Mouse (Mus musculus) liver, adult 2 months (tissue): ENCODE measurements around the gene Fkbp6. TPM values are rescaled to one million over a fixed set of nuclear protein-coding genes. Genes with fewer than 3 reads are reported as not detected.

Source experiments
- DNase-seq: peaks from one replicate; pipeline ENCODE4 v3.0.0-alpha.2; 2011; ENCODE audit warnings: low read depth, low spot score; ENCODE audit errors: extremely low read depth
- H3K27ac ChIP-seq: fragments of 200-500 bp; replicated peaks from 2 replicates; pipeline ENCODE4 v1.5.1; 2012; ENCODE audit warnings: low read depth, mild to moderate bottlenecking, control low read depth, inconsistent platforms, low read length; ENCODE audit not compliant: insufficient read depth
- H3K27me3 ChIP-seq: fragments of 200-500 bp; 2 replicates; pipeline ENCODE4 v1.6.1; 2012; ENCODE audit warnings: mild to moderate bottlenecking, moderate library complexity, low read length, inconsistent platforms; ENCODE audit not compliant: control insufficient read depth, insufficient read depth
- H3K36me3 ChIP-seq: fragments of 200-500 bp; 2 replicates; pipeline ENCODE4 v1.6.1; 2012; ENCODE audit warnings: low read length, inconsistent platforms; ENCODE audit not compliant: control insufficient read depth, insufficient read depth
- H3K4me1 ChIP-seq: fragments of 200-500 bp; 2 replicates; pipeline ENCODE4 v1.6.1; 2011; ENCODE audit warnings: low read length; ENCODE audit not compliant: control insufficient read depth, insufficient read depth
- H3K4me3 ChIP-seq: fragments of 200-500 bp; 2 replicates; pipeline ENCODE4 v1.5.1; 2011; ENCODE audit warnings: low read depth, mild to moderate bottlenecking, control low read depth, low read length, moderate library complexity; ENCODE audit not compliant: insufficient read depth
- H3K79me2 ChIP-seq: fragments of 200-500 bp; 2 replicates; pipeline ENCODE4 v1.6.1; 2012; ENCODE audit warnings: inconsistent platforms, mild to moderate bottlenecking, low read length, moderate library complexity; ENCODE audit not compliant: control insufficient read depth, insufficient read depth
- H3K9ac ChIP-seq: fragments of 200-500 bp; 2 replicates; pipeline ENCODE4 v1.6.1; 2012; ENCODE audit warnings: low read depth, mild to moderate bottlenecking, control low read depth, inconsistent platforms, low read length
- CTCF ChIP-seq: fragments of 200-500 bp; IDR thresholded peaks from 2 replicates; pipeline ENCODE4 v1.5.1; 2011; ENCODE audit warnings: low read depth, low read length, control low read depth
- POLR2A ChIP-seq: fragments of 200-500 bp; IDR thresholded peaks from 2 replicates; pipeline ENCODE4 v1.6.1; 2011; ENCODE audit warnings: low read length, control low read depth; ENCODE audit not compliant: insufficient read depth; ENCODE audit errors: extremely low read depth
- WGBS: fragments of 180-500 bp; shearing (Covaris S2); methylation state at CpG from one replicate; pipeline ENCODE4 v1.1.7; 2018; 5-methylcytosine and 5-hydroxymethylcytosine counted together
- polyA plus RNA-seq: library from polyadenylated mRNA; depleted of rRNA; stranded (reverse); fragments of >200 nt; gene quantifications from 2 replicates; pipeline ENCODE4 v1.2.3, GENCODE M21; 2012
- total RNA-seq: library from RNA; depleted of rRNA; stranded (reverse); fragments of >200 nt; gene quantifications from 2 replicates; pipeline ENCODE4 v1.2.3, GENCODE M21; 2014

Gene Fkbp6
- total and polyA plus RNA-seq, 2 experiments, result not detected

DNA sequence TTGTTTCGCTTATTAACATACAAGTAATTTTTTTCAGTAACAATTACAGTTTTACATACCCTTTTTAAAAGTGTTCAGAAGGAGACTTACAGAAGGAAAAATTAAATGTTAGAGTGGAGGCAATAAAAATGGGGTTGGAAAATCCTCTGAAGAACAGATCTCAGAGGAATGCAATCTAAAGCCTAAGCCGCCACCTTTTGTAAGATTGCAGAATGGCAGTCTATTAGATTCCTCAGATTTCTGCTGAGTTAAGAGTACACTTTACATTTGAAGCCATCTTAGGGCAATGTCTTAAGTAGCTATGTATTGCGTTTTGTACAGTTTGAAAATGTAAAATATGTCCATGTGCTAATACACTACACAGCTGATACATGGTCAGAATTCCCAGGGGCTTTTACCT is 47.4 kb downstream of the Fkbp6 start:
- DNase-seq, result no peak
- 89% methylated on average over 3 of the region's 3 CpGs for WGBS
- no peak overlapping the region for H3K9ac ChIP-seq
- no peaks in the 10 kb centered on the region for H3K27me3 ChIP-seq
- TF ChIP-seq CTCF (no peak), POLR2A (no peak)
- H3K4me3 ChIP-seq, result no peak overlapping the region
- H3K79me2 ChIP-seq, result no peaks in the 10 kb centered on the region
- H3K4me1 ChIP-seq, result peaks cover 2% of the 10 kb centered on the region; the same call in 1 of the 2 replicates
- H3K27ac ChIP-seq, result no peak overlapping the region
- no peaks in the 10 kb centered on the region for H3K36me3 ChIP-seq

DNA sequence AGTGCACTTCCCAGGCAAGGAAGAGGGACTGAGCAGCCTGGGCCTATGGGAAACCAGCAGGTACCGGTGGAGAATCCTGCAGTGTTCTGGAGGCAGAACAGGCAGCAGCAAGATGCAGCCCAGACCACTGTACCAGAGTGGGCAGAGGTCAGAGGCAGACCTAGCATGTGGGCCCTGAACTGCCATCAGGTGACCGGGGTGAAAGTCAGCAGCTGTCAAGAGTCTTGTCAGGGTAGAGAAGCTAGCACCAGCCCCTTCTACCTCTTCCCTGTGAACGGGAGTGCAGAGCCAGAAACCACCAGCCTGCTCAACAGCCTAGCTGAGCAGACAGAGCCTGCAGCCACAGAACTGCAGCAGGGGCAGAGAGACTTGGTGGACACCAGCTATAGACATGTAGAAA is 47.9 kb downstream of the Fkbp6 start:
- no peak overlapping the region for H3K27ac ChIP-seq
- no peak overlapping the region for H3K4me3 ChIP-seq
- TF ChIP-seq CTCF (no peak), POLR2A (no peak)
- WGBS, result 44% methylated on average over 3 of the region's 3 CpGs
- peaks cover 2% of the 10 kb centered on the region; the same call in 1 of the 2 replicates for H3K4me1 ChIP-seq
- no peaks in the 10 kb centered on the region for H3K27me3 ChIP-seq
- DNase-seq, result no peak
- no peaks in the 10 kb centered on the region for H3K36me3 ChIP-seq
- no peak overlapping the region for H3K9ac ChIP-seq
- no peaks in the 10 kb centered on the region for H3K79me2 ChIP-seq

DNA sequence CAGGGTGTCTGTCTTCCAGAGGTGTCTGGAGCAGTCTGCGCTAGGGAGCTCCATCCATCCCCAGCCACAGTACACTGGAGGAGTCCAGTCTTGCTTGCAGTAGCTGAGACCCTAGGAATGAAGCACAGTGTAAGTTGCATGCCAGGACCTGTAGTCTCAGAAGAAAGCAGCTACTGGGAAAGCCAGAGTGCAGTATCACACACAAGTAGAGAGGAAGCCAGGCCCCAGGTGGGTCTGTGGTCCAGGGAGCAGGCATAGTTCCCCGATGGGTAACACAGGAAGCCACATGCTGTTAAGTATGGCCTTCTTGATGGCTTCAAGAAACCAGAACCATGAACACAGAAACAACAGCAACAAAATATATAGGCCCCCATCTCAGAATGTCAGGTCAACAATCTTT is 57.8 kb downstream of the Fkbp6 start:
- Histone ChIP-seq H3K27ac (no peak overlapping the region), H3K79me2 (no peaks in the 10 kb centered on the region), H3K9ac (no peak overlapping the region), H3K4me1 (no peaks in the 10 kb centered on the region), H3K27me3 (no peaks in the 10 kb centered on the region), H3K36me3 (no peaks in the 10 kb centered on the region), H3K4me3 (no peak overlapping the region)
- 92% methylated on average over 2 of the region's 2 CpGs for WGBS
- no peak for DNase-seq
- TF ChIP-seq POLR2A, result no peak
- no peak for TF ChIP-seq CTCF

DNA sequence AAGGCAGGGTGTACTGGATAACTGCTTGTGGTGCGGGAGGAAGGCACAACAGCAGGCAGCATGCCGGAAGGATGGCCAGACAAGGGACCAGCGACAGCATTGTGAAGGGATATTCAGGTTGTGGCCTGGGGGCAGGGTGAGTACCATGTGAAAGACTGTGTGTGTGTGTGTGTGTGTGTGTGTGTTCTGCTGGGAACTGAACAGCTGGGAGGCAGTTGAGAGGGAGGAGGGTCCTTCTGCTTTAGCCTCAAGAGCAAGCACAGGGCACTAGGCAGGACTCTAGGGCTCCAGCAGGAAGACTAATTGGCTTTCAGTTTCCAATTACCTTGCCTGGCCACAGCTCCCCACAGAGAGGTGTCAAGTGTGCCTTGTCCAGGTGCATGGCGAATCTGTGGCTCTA is 58.7 kb downstream of the Fkbp6 start:
- Histone ChIP-seq H3K27me3 (no peaks in the 10 kb centered on the region), H3K79me2 (no peaks in the 10 kb centered on the region), H3K27ac (no peak overlapping the region), H3K4me3 (no peak overlapping the region), H3K4me1 (no peaks in the 10 kb centered on the region), H3K36me3 (no peaks in the 10 kb centered on the region), H3K9ac (no peak overlapping the region)
- TF ChIP-seq POLR2A, result no peak
- TF ChIP-seq CTCF, result no peak
- no peak for DNase-seq
- WGBS, result 83% methylated on average over 4 of the region's 4 CpGs

GRCm38 (mm10) chr5:135290703-135291102 is 59.1 kb downstream of the Fkbp6 start:
- Histone ChIP-seq H3K9ac (no peak overlapping the region), H3K4me1 (no peaks in the 10 kb centered on the region), H3K79me2 (no peaks in the 10 kb centered on the region), H3K4me3 (no peak overlapping the region), H3K27ac (no peak overlapping the region), H3K36me3 (no peaks in the 10 kb centered on the region), H3K27me3 (no peaks in the 10 kb centered on the region)
- WGBS, result 80% methylated on average over 6 of the region's 6 CpGs
- no peak for DNase-seq
- TF ChIP-seq POLR2A (no peak), CTCF (no peak)

- 73% methylated on average over 5 of the region's 5 CpGs for WGBS
Measured at GRCm38 (mm10) chr5:135286926-135287325, 62.9 kb downstream of the Fkbp6 start.

More at GRCm38 (mm10) chr5:135286926-135287325, 62.9 kb downstream of the Fkbp6 start:
- Histone ChIP-seq H3K9ac (no peak overlapping the region), H3K4me1 (no peaks in the 10 kb centered on the region), H3K36me3 (no peaks in the 10 kb centered on the region), H3K79me2 (no peaks in the 10 kb centered on the region), H3K4me3 (no peak overlapping the region), H3K27ac (no peak overlapping the region), H3K27me3 (no peaks in the 10 kb centered on the region)
- DNase-seq, result no peak
- no peak for TF ChIP-seq CTCF
- TF ChIP-seq POLR2A, result no peak
